Mouse (Mus musculus): ENCODE data around the gene Enpp1.
A peak's percentile ranks its signal among the peaks of the same experiment; 100 is the strongest.
"Not testable (repeated sequence)": the region's sequence is repeated elsewhere in the genome, so short reads cannot be mapped to it uniquely, and the experiment has no call there.

Enpp1 gene

GRCm38 (mm10) chr10:24638306-24639070, 73.5 kb downstream of the Enpp1 start:
- no peak for DNase-seq (ENCODE audit: low spot score in 2 of 2)

GRCm38 (mm10) chr10:24636986-24637385, 75.0 kb downstream of the Enpp1 start:
- DNase-seq (ENCODE audit: low spot score in 2 of 2): no peak

DNA sequence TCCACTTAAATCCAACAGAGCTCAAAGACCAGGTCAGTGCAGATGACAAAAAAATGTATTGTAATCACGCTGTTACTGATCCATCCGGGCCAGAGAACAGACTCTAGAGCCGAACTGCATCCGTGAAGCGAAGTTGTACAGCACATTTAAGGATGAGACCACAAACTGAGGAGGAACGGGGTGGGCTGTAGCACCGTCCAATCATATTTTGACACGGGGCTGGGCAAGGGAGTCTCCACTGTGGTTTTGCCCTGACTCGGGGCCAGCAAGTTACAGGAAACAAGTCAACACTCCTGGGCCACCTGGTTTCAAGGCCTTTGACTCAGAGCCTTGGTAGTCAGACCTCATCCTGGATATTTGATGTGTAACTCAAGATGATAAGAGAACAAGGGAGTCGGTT, 76.1 kb downstream of the Enpp1 start:
- DNase-seq (ENCODE audit: low spot score in 2 of 2): no peak

GRCm38 (mm10) chr10:24635331-24635815, 76.6 kb downstream of the Enpp1 start:
- DNase-seq (ENCODE audit: low spot score in 2 of 2): no peak

DNA sequence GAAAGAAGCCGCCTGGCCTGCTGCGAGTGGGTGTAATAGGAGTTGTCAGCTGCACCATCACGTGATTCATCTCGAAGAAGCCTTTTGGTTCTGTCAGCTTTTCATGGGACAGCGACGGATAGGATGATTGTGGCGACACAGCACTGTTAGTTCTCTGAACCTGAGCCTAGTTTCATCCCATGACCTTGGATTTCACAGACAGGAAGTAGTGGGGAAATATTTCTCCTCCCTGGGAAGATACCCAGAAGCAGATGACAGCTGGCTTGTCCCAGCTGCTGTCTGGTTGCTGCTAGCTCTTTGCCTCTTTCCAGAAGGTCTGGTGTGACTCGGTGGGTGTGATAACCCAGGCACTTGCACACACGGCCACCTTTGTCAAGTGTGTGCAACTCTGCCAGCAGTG, 77.7 kb downstream of the Enpp1 start:
- DNase-seq (ENCODE audit: low spot score in 2 of 2): no peak

- no peak for DNase-seq (ENCODE audit: low spot score in 2 of 2)
Observed at GRCm38 (mm10) chr10:24631122-24631521, 80.8 kb downstream of the Enpp1 start.

GRCm38 (mm10) chr10:24630469-24631081, 81.4 kb downstream of the Enpp1 start:
- DNase-seq (ENCODE audit: low spot score in 2 of 2): peak; percentile 81 to 86

- DNase-seq (ENCODE audit: low spot score in 2 of 2): no peak
Observed at GRCm38 (mm10) chr10:24629086-24629720, 82.8 kb downstream of the Enpp1 start.

DNA sequence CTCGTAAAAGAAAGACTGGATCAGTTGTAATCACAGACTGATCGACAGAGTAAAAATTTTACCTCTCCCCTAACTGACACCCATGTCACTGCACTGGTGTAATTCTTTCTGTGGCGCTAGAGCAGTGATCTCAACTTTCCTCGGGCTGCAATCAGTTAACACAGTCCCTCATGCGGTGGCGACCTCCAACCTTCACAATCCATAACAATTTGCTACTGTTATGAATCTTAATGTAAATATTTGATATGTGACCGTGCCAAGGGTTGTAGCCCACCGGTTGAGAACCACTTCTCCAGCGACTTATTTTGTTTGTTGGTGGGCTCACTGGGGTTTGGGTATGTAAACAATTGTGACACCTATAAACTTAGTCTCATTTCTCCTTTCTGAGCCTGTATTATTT, 83.5 kb downstream of the Enpp1 start:
- no peak for DNase-seq (ENCODE audit: low spot score in 2 of 2)

GRCm38 (mm10) chr10:24627262-24627661, 84.7 kb downstream of the Enpp1 start:
- DNase-seq (ENCODE audit: low spot score in 2 of 2): no peak

GRCm38 (mm10) chr10:24625060-24625701, 86.8 kb downstream of the Enpp1 start:
- peak; percentile 92 to 93 for DNase-seq (ENCODE audit: low spot score in 2 of 2)

DNA sequence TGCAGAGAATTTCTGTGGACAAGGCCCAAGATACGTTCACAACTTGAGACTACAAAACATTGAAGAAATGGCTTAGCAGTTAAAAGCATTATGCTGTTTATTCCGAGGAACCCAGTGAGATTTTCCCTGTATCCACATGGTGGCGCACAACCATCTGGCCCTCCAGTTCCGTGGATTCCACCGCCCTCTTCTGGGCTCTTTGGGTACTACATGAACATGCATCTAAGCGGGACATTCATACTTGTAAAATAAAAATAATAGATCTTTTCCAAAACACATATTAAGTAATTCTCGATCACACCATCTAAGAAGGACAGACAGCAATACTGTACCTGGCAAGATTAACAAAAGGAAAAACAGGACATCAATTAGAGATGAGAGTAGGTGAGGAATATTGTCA, 89.4 kb downstream of the Enpp1 start:
- peak; percentile 48 to 62 for DNase-seq (ENCODE audit: low spot score in 2 of 2)

- peak; percentile 57 to 65 for DNase-seq (ENCODE audit: low spot score in 2 of 2)
Observed at GRCm38 (mm10) chr10:24621572-24621971, 90.4 kb downstream of the Enpp1 start.

DNA sequence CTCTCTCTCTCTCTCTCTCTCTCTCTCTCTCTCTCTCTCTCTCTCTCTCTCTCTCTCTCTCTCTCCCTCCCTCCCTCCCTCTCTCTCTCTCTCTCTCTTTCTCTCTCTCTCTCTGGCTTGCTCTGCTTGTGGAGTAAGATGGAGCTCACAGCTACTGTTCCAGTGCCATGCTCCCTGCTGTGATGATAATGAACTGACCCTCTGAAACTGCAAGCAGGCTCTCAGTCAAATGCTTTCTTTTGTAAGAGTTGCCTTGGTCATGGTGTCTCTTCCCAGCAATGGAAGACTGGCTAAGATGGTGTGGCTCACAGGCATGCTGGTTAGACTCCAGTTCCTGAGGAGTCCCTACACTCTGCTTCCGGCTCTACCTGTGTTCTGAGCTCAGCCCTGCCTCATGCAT, 95.4 kb downstream of the Enpp1 start:
- DNase-seq (ENCODE audit: low spot score in 2 of 2): not testable (repeated sequence)

GRCm38 (mm10) chr10:24615799-24616198, 96.2 kb downstream of the Enpp1 start:
- DNase-seq (ENCODE audit: low spot score in 2 of 2): no peak

GRCm38 (mm10) chr10:24614726-24615125, 97.2 kb downstream of the Enpp1 start:
- DNase-seq (ENCODE audit: low spot score in 2 of 2): no peak

DNA sequence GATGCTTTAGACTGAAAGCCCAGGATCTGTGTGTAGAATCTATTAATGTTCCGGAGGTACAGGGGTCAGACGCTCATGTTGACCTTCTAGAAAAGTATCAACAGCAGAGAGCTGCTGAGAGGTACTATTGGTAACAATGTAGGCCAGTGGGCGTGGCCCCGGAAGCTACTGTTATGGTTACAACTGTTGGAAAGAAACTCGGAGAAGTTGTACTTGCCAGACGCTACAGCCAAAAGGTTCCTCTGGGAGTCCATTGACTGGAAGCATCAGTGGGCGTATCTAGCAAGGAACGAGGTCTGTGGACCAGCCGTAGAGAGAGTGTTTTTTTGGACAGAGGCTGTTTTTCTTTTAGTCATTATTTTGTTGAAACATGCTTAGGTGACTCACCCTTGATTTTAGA, 102.2 kb downstream of the Enpp1 start:
- no peak for DNase-seq (ENCODE audit: low spot score in 2 of 2)

GRCm38 (mm10) chr10:24609146-24609545, 102.8 kb downstream of the Enpp1 start:
- no peak for DNase-seq (ENCODE audit: low spot score in 2 of 2)

- no peak for DNase-seq (ENCODE audit: low spot score in 2 of 2)
Observed at GRCm38 (mm10) chr10:24603727-24604126, 108.2 kb downstream of the Enpp1 start.

GRCm38 (mm10) chr10:24603035-24603434, 108.9 kb downstream of the Enpp1 start:
- no peak for DNase-seq (ENCODE audit: low spot score in 2 of 2)

- no peak for DNase-seq (ENCODE audit: low spot score in 2 of 2)
Observed at GRCm38 (mm10) chr10:24599802-24600201, 112.2 kb downstream of the Enpp1 start.

DNA sequence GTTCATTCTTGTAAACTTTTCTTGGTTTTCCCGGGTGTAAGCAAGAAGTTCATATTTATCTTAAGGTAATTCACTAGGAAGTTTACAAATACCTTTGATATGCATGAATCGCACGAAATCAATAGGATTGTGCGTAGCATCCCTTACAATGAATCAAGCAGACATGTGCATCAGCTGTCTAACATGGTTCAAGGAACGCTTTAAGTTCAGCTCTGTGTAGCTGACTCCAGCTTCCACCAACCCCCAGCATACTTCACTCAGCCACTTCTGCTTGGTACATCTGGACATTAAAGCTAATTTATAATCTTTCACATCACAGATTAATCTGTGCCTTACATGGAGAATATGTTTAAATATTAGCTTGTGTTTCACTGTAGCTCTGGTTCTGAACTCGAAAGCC, 113.3 kb downstream of the Enpp1 start:
- no peak for DNase-seq (ENCODE audit: low spot score in 2 of 2)
